Mouse (Mus musculus): Measurements from ENCODE around the gene 4930470P17Rik. TPM values are rescaled to one million over a fixed set of nuclear protein-coding genes. Genes with fewer than 3 reads are reported as not detected.

4930470P17Rik gene
- polyA plus RNA-seq, 1 experiment from 2014 or later = not detected

- Histone ChIP-seq H3K4me1 (replicated peaks; ENCODE audit: control insufficient read depth, insufficient read depth, low read length) (no peaks in the 10 kb centered on the region), H3K4me3 (ENCODE audit: low read depth, low read length) (no peak overlapping the region), H3K27me3 (replicated peaks; ENCODE audit: control insufficient read depth, insufficient read depth, low read length) (no peaks in the 10 kb centered on the region), H3K9me3 (ENCODE audit: control insufficient read depth) (no peaks in the 10 kb centered on the region), H3K27ac (ENCODE audit: low read depth, low read length) (no peak overlapping the region), H3K36me3 (ENCODE audit: control insufficient read depth, insufficient read depth) (no peaks in the 10 kb centered on the region), H3K4me2 (replicated peaks; ENCODE audit: low read depth) (no peak overlapping the region), H3K9ac (ENCODE audit: low read depth, low read length) (no peak overlapping the region)
- no peak for ATAC-seq
- no peak for TF ChIP-seq CTCF (IDR thresholded peaks at IDR 0.05; ENCODE audit: low read depth)
- 39% methylated on average over 4 of the region's 4 CpGs for WGBS
Measured at GRCm38 (mm10) chr2:170545745-170546144, 56.1 kb downstream of the 4930470P17Rik start.

GRCm38 (mm10) chr2:170544950-170545349 is 56.9 kb downstream of the 4930470P17Rik start:
- no peaks in the 10 kb centered on the region for H3K4me1 ChIP-seq (replicated peaks; ENCODE audit: control insufficient read depth, insufficient read depth, low read length)
- H3K4me3 ChIP-seq (ENCODE audit: low read depth, low read length) = no peak overlapping the region
- no peak overlapping the region for H3K4me2 ChIP-seq (replicated peaks; ENCODE audit: low read depth)
- no peak overlapping the region for H3K9ac ChIP-seq (ENCODE audit: low read depth, low read length)
- H3K36me3 ChIP-seq (ENCODE audit: control insufficient read depth, insufficient read depth) = no peaks in the 10 kb centered on the region
- no peaks in the 10 kb centered on the region for H3K9me3 ChIP-seq (ENCODE audit: control insufficient read depth)
- WGBS = 64% methylated on average over 7 of the region's 7 CpGs
- no peak overlapping the region for H3K27ac ChIP-seq (ENCODE audit: low read depth, low read length)
- TF ChIP-seq CTCF (IDR thresholded peaks at IDR 0.05; ENCODE audit: low read depth) = no peak
- no peak for ATAC-seq
- no peaks in the 10 kb centered on the region for H3K27me3 ChIP-seq (replicated peaks; ENCODE audit: control insufficient read depth, insufficient read depth, low read length)

DNA sequence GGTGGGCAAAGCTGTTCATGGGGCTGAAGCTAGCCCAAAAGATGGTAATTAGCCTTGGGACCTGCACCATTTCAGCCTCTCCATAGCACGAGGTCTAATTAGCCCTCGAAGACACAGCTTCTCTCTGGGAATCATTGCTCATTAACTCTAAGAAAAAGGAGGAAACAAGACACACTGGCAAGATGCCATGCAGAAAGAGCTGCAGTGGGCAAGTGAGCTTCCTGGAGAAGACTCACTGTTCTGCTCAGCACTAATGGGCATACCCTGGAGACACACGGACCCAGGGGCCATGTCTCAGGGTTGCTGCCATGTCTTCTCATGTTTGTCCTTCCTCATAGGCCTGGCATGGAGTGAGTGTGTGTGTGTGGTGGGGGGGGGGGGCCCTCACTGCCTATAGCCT is 57.7 kb downstream of the 4930470P17Rik start:
- no peak overlapping the region for H3K9ac ChIP-seq (ENCODE audit: low read depth, low read length)
- H3K27ac ChIP-seq (ENCODE audit: low read depth, low read length) = no peak overlapping the region
- H3K9me3 ChIP-seq (ENCODE audit: control insufficient read depth) = no peaks in the 10 kb centered on the region
- no peak for ATAC-seq
- WGBS = 71% methylated on average over 3 of the region's 3 CpGs
- no peak overlapping the region for H3K4me3 ChIP-seq (ENCODE audit: low read depth, low read length)
- no peaks in the 10 kb centered on the region for H3K36me3 ChIP-seq (ENCODE audit: control insufficient read depth, insufficient read depth)
- TF ChIP-seq CTCF (IDR thresholded peaks at IDR 0.05; ENCODE audit: low read depth) = no peak
- no peaks in the 10 kb centered on the region for H3K4me1 ChIP-seq (replicated peaks; ENCODE audit: control insufficient read depth, insufficient read depth, low read length)
- no peak overlapping the region for H3K4me2 ChIP-seq (replicated peaks; ENCODE audit: low read depth)
- H3K27me3 ChIP-seq (replicated peaks; ENCODE audit: control insufficient read depth, insufficient read depth, low read length) = no peaks in the 10 kb centered on the region

DNA sequence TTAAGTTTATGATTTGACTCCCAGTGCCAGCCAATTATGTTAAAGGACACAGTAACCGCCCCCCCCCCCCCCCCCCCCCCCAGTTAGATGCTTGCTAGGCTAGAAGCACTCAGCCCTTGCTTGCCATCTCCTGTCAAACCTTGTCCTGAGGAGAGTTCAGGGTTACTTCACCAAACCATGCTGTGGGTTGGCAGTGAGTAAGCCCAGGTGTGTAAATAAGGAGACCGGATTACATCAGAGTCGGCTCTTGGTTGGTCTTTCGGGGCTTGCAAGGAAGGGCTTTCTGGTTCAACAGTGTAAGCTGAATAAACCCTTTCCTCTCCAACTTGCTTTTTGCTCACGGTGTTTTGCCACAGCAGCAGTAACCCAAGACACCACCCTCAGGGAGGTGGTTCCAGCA is 58.2 kb downstream of the 4930470P17Rik start:
- 73% methylated on average over 5 of the region's 5 CpGs for WGBS
- H3K27ac ChIP-seq (ENCODE audit: low read depth, low read length) = no peak overlapping the region
- ATAC-seq = no peak
- no peak overlapping the region for H3K9ac ChIP-seq (ENCODE audit: low read depth, low read length)
- H3K27me3 ChIP-seq (replicated peaks; ENCODE audit: control insufficient read depth, insufficient read depth, low read length) = no peaks in the 10 kb centered on the region
- TF ChIP-seq CTCF (IDR thresholded peaks at IDR 0.05; ENCODE audit: low read depth) = no peak
- no peaks in the 10 kb centered on the region for H3K4me1 ChIP-seq (replicated peaks; ENCODE audit: control insufficient read depth, insufficient read depth, low read length)
- no peak overlapping the region for H3K4me2 ChIP-seq (replicated peaks; ENCODE audit: low read depth)
- H3K36me3 ChIP-seq (ENCODE audit: control insufficient read depth, insufficient read depth) = no peaks in the 10 kb centered on the region
- no peak overlapping the region for H3K4me3 ChIP-seq (ENCODE audit: low read depth, low read length)
- no peaks in the 10 kb centered on the region for H3K9me3 ChIP-seq (ENCODE audit: control insufficient read depth)

- ATAC-seq = no peak
- 77% methylated on average over 9 of the region's 9 CpGs for WGBS
- H3K9me3 ChIP-seq (ENCODE audit: control insufficient read depth) = no peaks in the 10 kb centered on the region
- no peaks in the 10 kb centered on the region for H3K36me3 ChIP-seq (ENCODE audit: control insufficient read depth, insufficient read depth)
- H3K27ac ChIP-seq (ENCODE audit: low read depth, low read length) = no peak overlapping the region
- no peak overlapping the region for H3K4me2 ChIP-seq (replicated peaks; ENCODE audit: low read depth)
- H3K27me3 ChIP-seq (replicated peaks; ENCODE audit: control insufficient read depth, insufficient read depth, low read length) = no peaks in the 10 kb centered on the region
- no peak overlapping the region for H3K9ac ChIP-seq (ENCODE audit: low read depth, low read length)
- TF ChIP-seq CTCF (IDR thresholded peaks at IDR 0.05; ENCODE audit: low read depth) = no peak
- no peak overlapping the region for H3K4me3 ChIP-seq (ENCODE audit: low read depth, low read length)
- H3K4me1 ChIP-seq (replicated peaks; ENCODE audit: control insufficient read depth, insufficient read depth, low read length) = no peaks in the 10 kb centered on the region
Measured at GRCm38 (mm10) chr2:170539211-170539610, 62.6 kb downstream of the 4930470P17Rik start.

GRCm38 (mm10) chr2:170535841-170536240 is 66.0 kb downstream of the 4930470P17Rik start:
- TF ChIP-seq CTCF (IDR thresholded peaks at IDR 0.05; ENCODE audit: low read depth) = no peak
- H3K36me3 ChIP-seq (ENCODE audit: control insufficient read depth, insufficient read depth) = no peaks in the 10 kb centered on the region
- ATAC-seq = no peak

DNA sequence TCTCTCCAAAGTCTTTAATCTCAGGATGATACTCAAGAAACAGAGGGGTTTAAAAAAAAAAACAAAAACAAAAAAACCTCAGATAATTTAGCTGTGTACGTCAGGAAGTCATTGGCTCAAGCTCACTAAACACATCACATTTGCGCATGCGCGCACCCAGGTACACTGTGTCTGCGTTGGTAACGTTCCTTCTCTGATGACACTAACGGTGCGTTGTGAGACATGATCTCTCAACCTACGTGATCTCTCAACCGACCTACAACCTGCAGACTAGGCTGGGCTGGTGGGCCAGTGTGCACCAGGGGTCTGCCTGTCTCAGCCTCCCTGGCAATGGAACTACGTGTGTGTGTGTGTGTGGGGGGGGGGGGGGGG is 67.0 kb downstream of the 4930470P17Rik start:
- 95% methylated on average over 11 of the region's 11 CpGs for WGBS

More at GRCm38 (mm10) chr2:170535841-170536240, 66.0 kb downstream of the 4930470P17Rik start:
- H3K27me3 ChIP-seq (replicated peaks; ENCODE audit: control insufficient read depth, insufficient read depth, low read length) = no peaks in the 10 kb centered on the region
- no peak overlapping the region for H3K27ac ChIP-seq (ENCODE audit: low read depth, low read length)
- no peaks in the 10 kb centered on the region for H3K9me3 ChIP-seq (ENCODE audit: control insufficient read depth)
- H3K9ac ChIP-seq (ENCODE audit: low read depth, low read length) = no peak overlapping the region
- H3K4me3 ChIP-seq (ENCODE audit: low read depth, low read length) = no peak overlapping the region
- no peaks in the 10 kb centered on the region for H3K4me1 ChIP-seq (replicated peaks; ENCODE audit: control insufficient read depth, insufficient read depth, low read length)
- no peak overlapping the region for H3K4me2 ChIP-seq (replicated peaks; ENCODE audit: low read depth)

More for the DNA sequence above, 67.0 kb downstream of the 4930470P17Rik start:
- H3K4me1 ChIP-seq (replicated peaks; ENCODE audit: control insufficient read depth, insufficient read depth, low read length) = no peaks in the 10 kb centered on the region
- no peak overlapping the region for H3K4me3 ChIP-seq (ENCODE audit: low read depth, low read length)
- H3K36me3 ChIP-seq (ENCODE audit: control insufficient read depth, insufficient read depth) = no peaks in the 10 kb centered on the region
- no peaks in the 10 kb centered on the region for H3K9me3 ChIP-seq (ENCODE audit: control insufficient read depth)
- no peak overlapping the region for H3K9ac ChIP-seq (ENCODE audit: low read depth, low read length)
- no peaks in the 10 kb centered on the region for H3K27me3 ChIP-seq (replicated peaks; ENCODE audit: control insufficient read depth, insufficient read depth, low read length)
- no peak for TF ChIP-seq CTCF (IDR thresholded peaks at IDR 0.05; ENCODE audit: low read depth)
- no peak overlapping the region for H3K4me2 ChIP-seq (replicated peaks; ENCODE audit: low read depth)
- ATAC-seq = no peak
- H3K27ac ChIP-seq (ENCODE audit: low read depth, low read length) = no peak overlapping the region
